Mouse (Mus musculus) liver, embryonic 14.5 days (tissue): ENCODE measurements around the gene Zfp661.

Source experiments
- CTCF ChIP-seq: IDR thresholded peaks from 2 replicates; pipeline ENCODE4 v1.5.1; 2016; ENCODE audit warnings: antibody characterized with exemption, low read depth, control low read depth
- EP300 ChIP-seq: IDR thresholded peaks from 2 replicates; pipeline ENCODE4 v1.6.1; 2016; ENCODE audit warnings: antibody characterized with exemption, low read depth

DNA sequence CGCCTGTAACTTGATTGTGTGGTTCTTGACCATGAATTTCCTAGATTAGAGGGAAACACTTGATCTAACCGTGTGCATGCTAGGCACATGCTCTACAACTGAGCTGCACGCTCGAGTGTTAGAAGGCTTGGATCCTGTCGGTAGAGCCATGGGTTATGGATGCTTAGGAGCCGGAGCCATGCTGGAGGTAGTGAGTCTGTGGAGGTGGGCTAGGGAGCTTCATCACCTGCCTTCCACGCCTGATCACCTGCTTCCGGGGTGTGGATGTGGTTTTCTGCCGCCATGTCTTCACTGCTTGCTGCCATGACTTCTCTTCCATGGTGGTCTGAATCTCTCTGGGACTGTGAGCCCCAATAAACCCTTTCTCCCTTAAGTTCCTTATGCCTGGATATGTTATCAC lies 2.0 kb upstream of the Zfp661 start:
- no peak for TF ChIP-seq CTCF
- TF ChIP-seq EP300 = no peak
